Mouse (Mus musculus): ENCODE measurements around the gene Rab7b. TPM values are rescaled to one million over a fixed set of nuclear protein-coding genes. Genes with fewer than 3 reads are reported as not detected.

Rab7b gene
- total and polyA plus RNA-seq, 2 experiments from 2014 or later = 1.2 to 1.4 TPM

DNA sequence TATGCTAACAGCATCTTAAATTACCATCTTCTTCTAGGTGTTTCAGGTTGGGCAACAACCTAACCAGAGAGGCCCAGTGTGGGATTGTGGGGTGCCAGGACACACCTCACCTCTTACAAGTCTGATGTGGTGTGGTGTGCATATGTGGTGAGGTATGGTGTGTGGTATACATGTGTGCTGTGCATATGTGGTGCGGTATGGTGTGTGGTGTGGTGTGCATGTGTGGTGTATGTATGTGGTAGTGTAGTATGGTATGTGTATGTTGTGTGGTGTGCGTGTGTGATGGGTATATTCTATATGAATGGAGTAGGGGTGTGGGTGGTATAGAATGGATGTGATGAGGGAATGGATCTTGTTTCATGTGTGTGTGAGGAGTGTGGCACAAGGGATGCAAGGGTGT lies 756 bp upstream of the Rab7b start:
- Histone ChIP-seq H3K4me3 (ENCODE audit: low read depth, low read length) (no peak overlapping the region), H3K9ac (replicated peaks; ENCODE audit: low read length, poor library complexity, severe bottlenecking) (no peak overlapping the region), H3K9me3 (ENCODE audit: low read length) (no peaks in the 10 kb centered on the region), H3K4me1 (ENCODE audit: insufficient read depth, low read length) (no peaks in the 10 kb centered on the region), H3K27ac (ENCODE audit: low read depth, low read length) (no peak overlapping the region), H3K27me3 (ENCODE audit: insufficient read depth, low read length) (no peaks in the 10 kb centered on the region), H3K36me3 (ENCODE audit: insufficient read depth, low read length) (no peaks in the 10 kb centered on the region), H3K4me2 (ENCODE audit: low read depth, low read length, poor library complexity, severe bottlenecking) (no peak overlapping the region)
- no peak for ATAC-seq (ENCODE audit: low FRiP score)
- DNase-seq (ENCODE audit: low spot score) = no peak
- no peak for TF ChIP-seq CTCF (IDR thresholded peaks at IDR 0.05)
- 93% methylated on average over 2 of the region's 2 CpGs for WGBS

DNA sequence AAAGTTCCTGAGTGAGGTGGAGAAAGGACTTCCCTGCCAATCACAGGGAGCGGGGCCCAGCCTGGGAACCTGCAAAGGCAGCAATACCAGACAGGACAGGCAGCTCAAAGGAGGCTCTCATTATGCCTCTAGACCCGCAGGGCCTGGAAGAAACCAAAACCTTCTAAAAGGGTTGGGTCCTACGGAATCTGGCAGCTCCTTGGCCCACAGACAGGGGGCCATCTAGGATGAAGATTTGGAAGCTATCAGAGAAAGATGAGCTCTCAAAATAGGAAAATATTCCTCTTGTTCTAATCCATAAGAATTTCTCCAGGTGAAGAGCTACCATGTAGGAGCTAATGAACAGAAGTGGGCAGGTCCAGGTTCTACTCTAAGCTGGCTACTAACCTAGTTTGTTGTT lies 521 bp downstream of the Rab7b start:
- no peak overlapping the region for H3K27ac ChIP-seq (ENCODE audit: low read depth, low read length)
- H3K4me3 ChIP-seq (ENCODE audit: low read depth, low read length) = no peak overlapping the region
- DNase-seq (ENCODE audit: low spot score) = no peak
- no peaks in the 10 kb centered on the region for H3K36me3 ChIP-seq (ENCODE audit: insufficient read depth, low read length)
- H3K27me3 ChIP-seq (ENCODE audit: insufficient read depth, low read length) = no peaks in the 10 kb centered on the region
- no peak overlapping the region for H3K4me2 ChIP-seq (ENCODE audit: low read depth, low read length, poor library complexity, severe bottlenecking)
- H3K9me3 ChIP-seq (ENCODE audit: low read length) = no peaks in the 10 kb centered on the region
- WGBS = 78% methylated on average over 3 of the region's 3 CpGs
- ATAC-seq (ENCODE audit: low FRiP score) = no peak
- no peak for TF ChIP-seq CTCF (IDR thresholded peaks at IDR 0.05)
- H3K4me1 ChIP-seq (ENCODE audit: insufficient read depth, low read length) = no peaks in the 10 kb centered on the region
- H3K9ac ChIP-seq (replicated peaks; ENCODE audit: low read length, poor library complexity, severe bottlenecking) = no peak overlapping the region

DNA sequence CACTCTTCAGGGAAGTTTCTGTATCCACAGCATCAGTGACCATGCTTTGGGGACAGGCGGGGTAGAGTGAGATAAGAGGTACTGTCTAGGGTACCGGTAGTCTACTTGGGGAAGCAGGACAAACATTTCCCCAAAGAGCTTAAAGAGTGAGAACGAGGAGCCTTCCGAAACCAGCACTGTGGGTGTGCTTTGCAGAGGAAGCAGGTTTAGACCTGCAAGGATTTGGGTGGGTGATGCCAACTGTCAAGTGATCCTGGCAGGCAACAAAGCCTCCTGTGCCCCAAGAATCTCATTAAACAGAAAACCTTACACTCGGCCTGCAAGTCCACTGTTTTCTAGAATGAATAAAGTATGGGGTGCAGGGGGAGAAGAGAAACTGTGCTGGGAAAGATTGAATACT lies 1.4 kb downstream of the Rab7b start:
- Histone ChIP-seq H3K27ac (ENCODE audit: low read depth, low read length) (no peak overlapping the region), H3K4me3 (ENCODE audit: low read depth, low read length) (no peak overlapping the region), H3K27me3 (ENCODE audit: insufficient read depth, low read length) (no peaks in the 10 kb centered on the region), H3K4me1 (ENCODE audit: insufficient read depth, low read length) (no peaks in the 10 kb centered on the region), H3K36me3 (ENCODE audit: insufficient read depth, low read length) (no peaks in the 10 kb centered on the region), H3K9ac (replicated peaks; ENCODE audit: low read length, poor library complexity, severe bottlenecking) (no peak overlapping the region), H3K9me3 (ENCODE audit: low read length) (no peaks in the 10 kb centered on the region), H3K4me2 (ENCODE audit: low read depth, low read length, poor library complexity, severe bottlenecking) (no peak overlapping the region)
- WGBS = 74% methylated on average over 5 of the region's 5 CpGs
- no peak for TF ChIP-seq CTCF (IDR thresholded peaks at IDR 0.05)
- DNase-seq (ENCODE audit: low spot score) (no peak), ATAC-seq (ENCODE audit: low FRiP score) (no peak)

DNA sequence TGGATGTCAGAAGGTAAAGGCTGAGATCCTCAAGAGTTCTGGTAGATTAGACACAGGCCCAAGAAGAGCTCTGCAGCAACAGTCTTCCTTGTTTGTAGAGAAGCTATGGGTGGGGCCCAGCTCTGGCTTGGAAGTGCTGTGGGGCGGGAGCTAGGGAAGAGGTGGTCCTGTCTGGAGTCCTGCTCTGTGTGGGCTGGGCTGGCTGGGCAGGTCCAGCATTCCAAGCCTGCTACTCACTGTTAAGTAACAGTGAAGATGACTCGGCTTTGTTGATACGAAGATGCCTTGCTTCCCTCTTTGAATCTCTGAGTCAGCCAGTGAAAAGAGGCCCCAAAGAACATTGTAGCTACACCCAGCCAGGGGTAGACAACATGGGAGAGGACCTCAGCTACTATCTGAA lies 1.9 kb downstream of the Rab7b start:
- Histone ChIP-seq H3K9me3 (ENCODE audit: low read length) (no peaks in the 10 kb centered on the region), H3K27me3 (ENCODE audit: insufficient read depth, low read length) (no peaks in the 10 kb centered on the region), H3K4me2 (ENCODE audit: low read depth, low read length, poor library complexity, severe bottlenecking) (no peak overlapping the region), H3K4me1 (ENCODE audit: insufficient read depth, low read length) (no peaks in the 10 kb centered on the region), H3K36me3 (ENCODE audit: insufficient read depth, low read length) (no peaks in the 10 kb centered on the region), H3K27ac (ENCODE audit: low read depth, low read length) (no peak overlapping the region), H3K4me3 (ENCODE audit: low read depth, low read length) (no peak overlapping the region), H3K9ac (replicated peaks; ENCODE audit: low read length, poor library complexity, severe bottlenecking) (no peak overlapping the region)
- WGBS = 70% methylated on average over 3 of the region's 3 CpGs
- no peak for DNase-seq (ENCODE audit: low spot score)
- no peak for ATAC-seq (ENCODE audit: low FRiP score)
- TF ChIP-seq CTCF (IDR thresholded peaks at IDR 0.05) = no peak

DNA sequence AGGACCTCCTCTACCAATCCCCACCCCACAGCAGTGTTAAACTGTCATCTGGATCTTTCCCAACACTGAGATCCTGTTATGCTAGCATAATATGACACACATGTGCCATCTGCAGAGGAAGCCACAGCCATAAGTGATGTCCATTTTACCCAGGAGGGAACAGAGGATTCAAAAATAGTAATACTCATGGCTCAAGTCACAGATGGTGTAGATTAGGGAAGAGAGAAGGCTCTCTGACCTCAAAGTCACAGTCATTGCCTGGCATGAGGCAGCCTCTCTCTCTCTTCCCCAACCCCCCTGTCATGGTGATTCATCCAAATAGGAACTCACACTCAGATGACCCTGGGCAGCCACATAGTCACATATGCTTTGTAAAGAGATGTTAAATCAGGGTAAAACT lies 2.9 kb downstream of the Rab7b start:
- H3K27me3 ChIP-seq (ENCODE audit: insufficient read depth, low read length) = no peaks in the 10 kb centered on the region
- no peaks in the 10 kb centered on the region for H3K9me3 ChIP-seq (ENCODE audit: low read length)
- no peaks in the 10 kb centered on the region for H3K36me3 ChIP-seq (ENCODE audit: insufficient read depth, low read length)
- H3K27ac ChIP-seq (ENCODE audit: low read depth, low read length) = no peak overlapping the region
- TF ChIP-seq CTCF (IDR thresholded peaks at IDR 0.05) = no peak
- H3K9ac ChIP-seq (replicated peaks; ENCODE audit: low read length, poor library complexity, severe bottlenecking) = no peak overlapping the region
- no peak overlapping the region for H3K4me3 ChIP-seq (ENCODE audit: low read depth, low read length)
- ATAC-seq (ENCODE audit: low FRiP score) (no peak), DNase-seq (ENCODE audit: low spot score) (no peak)
- no peak overlapping the region for H3K4me2 ChIP-seq (ENCODE audit: low read depth, low read length, poor library complexity, severe bottlenecking)
- no peaks in the 10 kb centered on the region for H3K4me1 ChIP-seq (ENCODE audit: insufficient read depth, low read length)

DNA sequence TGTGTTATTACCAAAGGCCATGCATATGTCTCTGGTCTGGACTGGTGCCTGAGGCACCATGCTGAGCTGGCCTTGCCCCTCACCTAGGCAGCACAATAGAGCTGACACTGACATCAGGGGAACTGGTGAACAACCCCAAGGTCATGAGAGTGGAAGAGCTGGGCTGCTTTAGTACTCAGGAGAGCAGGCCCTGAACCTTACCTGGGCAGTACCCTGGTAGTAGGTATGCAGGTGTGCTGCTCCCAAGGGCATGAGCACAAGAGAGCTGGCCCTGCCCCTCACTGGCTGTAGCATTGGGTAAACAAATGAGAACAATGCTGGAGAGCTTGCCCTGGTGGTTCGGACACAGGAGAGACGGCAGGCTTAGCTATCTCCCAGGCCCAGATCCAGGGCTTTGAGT lies 6.8 kb downstream of the Rab7b start:
- H3K4me1 ChIP-seq (ENCODE audit: insufficient read depth, low read length) = no peaks in the 10 kb centered on the region

DNA sequence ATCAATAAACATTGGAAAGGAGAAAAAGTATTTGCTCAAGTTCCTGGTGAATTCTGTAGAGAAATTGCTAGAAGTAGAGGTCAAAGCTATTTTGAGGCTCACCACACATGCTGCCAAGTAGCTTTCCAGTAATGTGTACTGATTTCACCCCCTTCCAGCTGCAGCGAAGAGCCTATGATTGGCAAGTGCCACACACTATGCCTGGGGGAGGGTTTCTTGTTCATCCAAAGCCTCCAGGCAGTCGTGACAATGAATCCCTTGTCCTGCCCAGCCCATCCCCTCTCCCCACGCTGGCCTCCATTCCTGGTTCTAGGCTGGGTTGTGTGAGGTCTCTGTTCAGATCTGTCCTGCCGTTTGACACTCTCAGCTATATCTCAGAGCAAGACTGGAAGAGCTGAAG lies 7.8 kb downstream of the Rab7b start:
- no peak for DNase-seq (ENCODE audit: low spot score)

More for the DNA sequence above, 6.8 kb downstream of the Rab7b start:
- Histone ChIP-seq H3K4me3 (ENCODE audit: low read depth, low read length) (no peak overlapping the region), H3K27ac (ENCODE audit: low read depth, low read length) (no peak overlapping the region), H3K9me3 (ENCODE audit: low read length) (no peaks in the 10 kb centered on the region), H3K4me2 (ENCODE audit: low read depth, low read length, poor library complexity, severe bottlenecking) (no peak overlapping the region), H3K36me3 (ENCODE audit: insufficient read depth, low read length) (no peaks in the 10 kb centered on the region), H3K9ac (replicated peaks; ENCODE audit: low read length, poor library complexity, severe bottlenecking) (no peak overlapping the region), H3K27me3 (ENCODE audit: insufficient read depth, low read length) (no peaks in the 10 kb centered on the region)
- TF ChIP-seq CTCF (IDR thresholded peaks at IDR 0.05) = no peak
- no peak for ATAC-seq (ENCODE audit: low FRiP score)
- 79% methylated on average over 2 of the region's 2 CpGs for WGBS
- no peak for DNase-seq (ENCODE audit: low spot score)

More for the DNA sequence above, 7.8 kb downstream of the Rab7b start:
- Histone ChIP-seq H3K36me3 (ENCODE audit: insufficient read depth, low read length) (no peaks in the 10 kb centered on the region), H3K4me3 (ENCODE audit: low read depth, low read length) (no peak overlapping the region), H3K9me3 (ENCODE audit: low read length) (no peaks in the 10 kb centered on the region), H3K27ac (ENCODE audit: low read depth, low read length) (no peak overlapping the region), H3K27me3 (ENCODE audit: insufficient read depth, low read length) (no peaks in the 10 kb centered on the region), H3K4me1 (ENCODE audit: insufficient read depth, low read length) (no peaks in the 10 kb centered on the region), H3K4me2 (ENCODE audit: low read depth, low read length, poor library complexity, severe bottlenecking) (no peak overlapping the region), H3K9ac (replicated peaks; ENCODE audit: low read length, poor library complexity, severe bottlenecking) (no peak overlapping the region)
- no peak for ATAC-seq (ENCODE audit: low FRiP score)
- no peak for TF ChIP-seq CTCF (IDR thresholded peaks at IDR 0.05)
- 41% methylated on average over 4 of the region's 4 CpGs for WGBS
